Mouse (Mus musculus): ENCODE measurements around the gene Lmna. TPM values are rescaled to one million over a fixed set of nuclear protein-coding genes. Genes with fewer than 3 reads are reported as not detected.
A peak's percentile ranks its signal among the peaks of the same experiment; 100 is the strongest.

Gene Lmna
- polyA plus RNA-seq, 1 experiment from 2014 or later = 55.7 TPM

- Histone ChIP-seq H3K36me3 (ENCODE audit: control insufficient read depth, insufficient read depth, low read length) (peaks cover 8% of the 10 kb centered on the region; the same call in 1 of the 2 replicates), H3K9me3 (ENCODE audit: control insufficient read depth, low read length) (no peaks in the 10 kb centered on the region), H3K9ac (ENCODE audit: low read depth, low read length) (no peak overlapping the region), H3K4me2 (replicated peaks; ENCODE audit: low read depth, low read length) (no peak overlapping the region), H3K4me1 (ENCODE audit: control insufficient read depth, insufficient read depth, low read length) (peaks cover 24% of the 10 kb centered on the region), H3K27me3 (ENCODE audit: control insufficient read depth, insufficient read depth, low read length) (peaks cover 30% of the 10 kb centered on the region), H3K27ac (ENCODE audit: low read depth, low read length) (no peak overlapping the region), H3K4me3 (ENCODE audit: low read length) (no peak overlapping the region; the same call in 1 of the 2 replicates)
- no peak for ATAC-seq (ENCODE audit: low FRiP score, low TSS enrichment)
- 72% methylated on average over 5 of the region's 5 CpGs for WGBS
Observed at GRCm38 (mm10) chr3:88486043-88486442, 23.7 kb downstream of the Lmna start.

GRCm38 (mm10) chr3:88484597-88485316, 25.0 kb downstream of the Lmna start:
- ATAC-seq (ENCODE audit: low FRiP score, low TSS enrichment) = no peak
- peak overlapping the region; percentile 55 for H3K4me2 ChIP-seq (replicated peaks; ENCODE audit: low read depth, low read length)
- WGBS = 8% methylated on average over 38 of the region's 39 CpGs
- H3K27me3 ChIP-seq (ENCODE audit: control insufficient read depth, insufficient read depth, low read length) = peaks cover 30% of the 10 kb centered on the region
- H3K27ac ChIP-seq (ENCODE audit: low read depth, low read length) = no peak overlapping the region
- H3K9ac ChIP-seq (ENCODE audit: low read depth, low read length) = peak overlapping the region; percentile 47; the same call in 1 of the 2 replicates
- peak overlapping the region; percentile 32 for H3K4me3 ChIP-seq (ENCODE audit: low read length)
- peaks cover 8% of the 10 kb centered on the region; the same call in 1 of the 2 replicates for H3K36me3 ChIP-seq (ENCODE audit: control insufficient read depth, insufficient read depth, low read length)
- H3K9me3 ChIP-seq (ENCODE audit: control insufficient read depth, low read length) = no peaks in the 10 kb centered on the region
- H3K4me1 ChIP-seq (ENCODE audit: control insufficient read depth, insufficient read depth, low read length) = peaks cover 15% of the 10 kb centered on the region

- Histone ChIP-seq H3K9me3 (ENCODE audit: control insufficient read depth, low read length) (no peaks in the 10 kb centered on the region), H3K4me2 (replicated peaks; ENCODE audit: low read depth, low read length) (no peak overlapping the region), H3K36me3 (ENCODE audit: control insufficient read depth, insufficient read depth, low read length) (peaks cover 8% of the 10 kb centered on the region; the same call in 1 of the 2 replicates), H3K27me3 (ENCODE audit: control insufficient read depth, insufficient read depth, low read length) (peaks cover 30% of the 10 kb centered on the region), H3K4me1 (ENCODE audit: control insufficient read depth, insufficient read depth, low read length) (peaks cover 7% of the 10 kb centered on the region), H3K9ac (ENCODE audit: low read depth, low read length) (no peak overlapping the region), H3K27ac (ENCODE audit: low read depth, low read length) (no peak overlapping the region), H3K4me3 (ENCODE audit: low read length) (no peak overlapping the region)
- ATAC-seq (ENCODE audit: low FRiP score, low TSS enrichment) = peak; percentile 40; the same call in 1 of the 2 replicates
- WGBS = 13% methylated on average over 5 of the region's 5 CpGs
Observed at GRCm38 (mm10) chr3:88483621-88484020, 26.1 kb downstream of the Lmna start.

- H3K27me3 ChIP-seq (ENCODE audit: control insufficient read depth, insufficient read depth, low read length) = peaks cover 30% of the 10 kb centered on the region
- ATAC-seq (ENCODE audit: low FRiP score, low TSS enrichment) = peak; percentile 3; the same call in 1 of the 2 replicates
- H3K4me2 ChIP-seq (replicated peaks; ENCODE audit: low read depth, low read length) = no peak overlapping the region
- WGBS = 78% methylated on average over 8 of the region's 8 CpGs
- peaks cover 6% of the 10 kb centered on the region for H3K4me1 ChIP-seq (ENCODE audit: control insufficient read depth, insufficient read depth, low read length)
- no peak overlapping the region for H3K27ac ChIP-seq (ENCODE audit: low read depth, low read length)
- H3K4me3 ChIP-seq (ENCODE audit: low read length) = no peak overlapping the region
- peaks cover 8% of the 10 kb centered on the region; the same call in 1 of the 2 replicates for H3K36me3 ChIP-seq (ENCODE audit: control insufficient read depth, insufficient read depth, low read length)
- H3K9me3 ChIP-seq (ENCODE audit: control insufficient read depth, low read length) = no peaks in the 10 kb centered on the region
- H3K9ac ChIP-seq (ENCODE audit: low read depth, low read length) = no peak overlapping the region
Observed at GRCm38 (mm10) chr3:88483141-88483540, 26.6 kb downstream of the Lmna start.

GRCm38 (mm10) chr3:88482336-88482735, 27.4 kb downstream of the Lmna start:
- H3K4me3 ChIP-seq (ENCODE audit: low read length) = no peak overlapping the region
- ATAC-seq (ENCODE audit: low FRiP score, low TSS enrichment) = no peak
- peaks cover 30% of the 10 kb centered on the region for H3K27me3 ChIP-seq (ENCODE audit: control insufficient read depth, insufficient read depth, low read length)
- no peak overlapping the region for H3K4me2 ChIP-seq (replicated peaks; ENCODE audit: low read depth, low read length)
- peaks cover 8% of the 10 kb centered on the region; the same call in 1 of the 2 replicates for H3K36me3 ChIP-seq (ENCODE audit: control insufficient read depth, insufficient read depth, low read length)
- peaks cover 6% of the 10 kb centered on the region for H3K4me1 ChIP-seq (ENCODE audit: control insufficient read depth, insufficient read depth, low read length)
- no peaks in the 10 kb centered on the region for H3K9me3 ChIP-seq (ENCODE audit: control insufficient read depth, low read length)
- H3K27ac ChIP-seq (ENCODE audit: low read depth, low read length) = no peak overlapping the region
- 28% methylated on average over 18 of the region's 18 CpGs for WGBS
- no peak overlapping the region for H3K9ac ChIP-seq (ENCODE audit: low read depth, low read length)

- Histone ChIP-seq H3K4me1 (ENCODE audit: control insufficient read depth, insufficient read depth, low read length) (peaks cover 6% of the 10 kb centered on the region), H3K27me3 (ENCODE audit: control insufficient read depth, insufficient read depth, low read length) (peaks cover 26% of the 10 kb centered on the region), H3K9me3 (ENCODE audit: control insufficient read depth, low read length) (no peaks in the 10 kb centered on the region), H3K4me3 (ENCODE audit: low read length) (no peak overlapping the region), H3K4me2 (replicated peaks; ENCODE audit: low read depth, low read length) (no peak overlapping the region), H3K36me3 (ENCODE audit: control insufficient read depth, insufficient read depth, low read length) (peaks cover 4% of the 10 kb centered on the region; the same call in 1 of the 2 replicates), H3K9ac (ENCODE audit: low read depth, low read length) (no peak overlapping the region), H3K27ac (ENCODE audit: low read depth, low read length) (no peak overlapping the region)
- 51% methylated on average over 8 of the region's 8 CpGs for WGBS
- ATAC-seq (ENCODE audit: low FRiP score, low TSS enrichment) = no peak
Observed at GRCm38 (mm10) chr3:88481372-88482040, 28.2 kb downstream of the Lmna start.

- no peak for ATAC-seq (ENCODE audit: low FRiP score, low TSS enrichment)
- Histone ChIP-seq H3K9ac (ENCODE audit: low read depth, low read length) (no peak overlapping the region), H3K27me3 (ENCODE audit: control insufficient read depth, insufficient read depth, low read length) (peaks cover 17% of the 10 kb centered on the region)
Observed at GRCm38 (mm10) chr3:88480679-88481078, 29.1 kb downstream of the Lmna start.

GRCm38 (mm10) chr3:88479828-88480227, 29.9 kb downstream of the Lmna start:
- Histone ChIP-seq H3K9ac (ENCODE audit: low read depth, low read length) (no peak overlapping the region), H3K36me3 (ENCODE audit: control insufficient read depth, insufficient read depth, low read length) (no peaks in the 10 kb centered on the region), H3K4me1 (ENCODE audit: control insufficient read depth, insufficient read depth, low read length) (peaks cover 4% of the 10 kb centered on the region), H3K9me3 (ENCODE audit: control insufficient read depth, low read length) (no peaks in the 10 kb centered on the region), H3K27me3 (ENCODE audit: control insufficient read depth, insufficient read depth, low read length) (peaks cover 12% of the 10 kb centered on the region), H3K4me3 (ENCODE audit: low read length) (no peak overlapping the region), H3K27ac (ENCODE audit: low read depth, low read length) (no peak overlapping the region), H3K4me2 (replicated peaks; ENCODE audit: low read depth, low read length) (no peak overlapping the region)
- WGBS = 87% methylated on average over 4 of the region's 4 CpGs
- no peak for ATAC-seq (ENCODE audit: low FRiP score, low TSS enrichment)

More at GRCm38 (mm10) chr3:88480679-88481078, 29.1 kb downstream of the Lmna start:
- H3K4me3 ChIP-seq (ENCODE audit: low read length) = no peak overlapping the region
- no peaks in the 10 kb centered on the region; the same call in 1 of the 2 replicates for H3K36me3 ChIP-seq (ENCODE audit: control insufficient read depth, insufficient read depth, low read length)
- no peak overlapping the region for H3K4me2 ChIP-seq (replicated peaks; ENCODE audit: low read depth, low read length)
- H3K27ac ChIP-seq (ENCODE audit: low read depth, low read length) = no peak overlapping the region
- peaks cover 6% of the 10 kb centered on the region for H3K4me1 ChIP-seq (ENCODE audit: control insufficient read depth, insufficient read depth, low read length)
- no peaks in the 10 kb centered on the region for H3K9me3 ChIP-seq (ENCODE audit: control insufficient read depth, low read length)
- WGBS = 89% methylated on average over 5 of the region's 5 CpGs

GRCm38 (mm10) chr3:88479163-88479562, 30.6 kb downstream of the Lmna start:
- H3K4me2 ChIP-seq (replicated peaks; ENCODE audit: low read depth, low read length) = no peak overlapping the region
- no peaks in the 10 kb centered on the region for H3K9me3 ChIP-seq (ENCODE audit: control insufficient read depth, low read length)
- 53% methylated on average over 3 of the region's 3 CpGs for WGBS
- 0 out of 2 replicates have a peak, but pooled peaks cover 8% of the 10 kb centered on the region for H3K27me3 ChIP-seq (ENCODE audit: control insufficient read depth, insufficient read depth, low read length)
- H3K36me3 ChIP-seq (ENCODE audit: control insufficient read depth, insufficient read depth, low read length) = no peaks in the 10 kb centered on the region
- no peak overlapping the region for H3K27ac ChIP-seq (ENCODE audit: low read depth, low read length)
- H3K4me1 ChIP-seq (ENCODE audit: control insufficient read depth, insufficient read depth, low read length) = no peaks in the 10 kb centered on the region
- no peak overlapping the region for H3K9ac ChIP-seq (ENCODE audit: low read depth, low read length)
- no peak for ATAC-seq (ENCODE audit: low FRiP score, low TSS enrichment)
- no peak overlapping the region for H3K4me3 ChIP-seq (ENCODE audit: low read length)
